Mouse (Mus musculus) testis, adult 2 months (tissue): Measurements from ENCODE around the gene Dnttip2.

Experiments used
- CTCF ChIP-seq: fragments of 200-500 bp; IDR thresholded peaks from 2 replicates; pipeline ENCODE4 v1.5.1; 2012; ENCODE audit warnings: low read depth, mild to moderate bottlenecking, inconsistent platforms, low read length, moderate library complexity; ENCODE audit not compliant: control insufficient read depth, insufficient read depth, insufficient replicate concordance
- POLR2A ChIP-seq: fragments of 200-500 bp; IDR thresholded peaks from 2 replicates; pipeline ENCODE4 v1.6.1; 2012; ENCODE audit warnings: low read depth, mild to moderate bottlenecking, inconsistent platforms, low read length, moderate library complexity; ENCODE audit not compliant: control insufficient read depth

DNA sequence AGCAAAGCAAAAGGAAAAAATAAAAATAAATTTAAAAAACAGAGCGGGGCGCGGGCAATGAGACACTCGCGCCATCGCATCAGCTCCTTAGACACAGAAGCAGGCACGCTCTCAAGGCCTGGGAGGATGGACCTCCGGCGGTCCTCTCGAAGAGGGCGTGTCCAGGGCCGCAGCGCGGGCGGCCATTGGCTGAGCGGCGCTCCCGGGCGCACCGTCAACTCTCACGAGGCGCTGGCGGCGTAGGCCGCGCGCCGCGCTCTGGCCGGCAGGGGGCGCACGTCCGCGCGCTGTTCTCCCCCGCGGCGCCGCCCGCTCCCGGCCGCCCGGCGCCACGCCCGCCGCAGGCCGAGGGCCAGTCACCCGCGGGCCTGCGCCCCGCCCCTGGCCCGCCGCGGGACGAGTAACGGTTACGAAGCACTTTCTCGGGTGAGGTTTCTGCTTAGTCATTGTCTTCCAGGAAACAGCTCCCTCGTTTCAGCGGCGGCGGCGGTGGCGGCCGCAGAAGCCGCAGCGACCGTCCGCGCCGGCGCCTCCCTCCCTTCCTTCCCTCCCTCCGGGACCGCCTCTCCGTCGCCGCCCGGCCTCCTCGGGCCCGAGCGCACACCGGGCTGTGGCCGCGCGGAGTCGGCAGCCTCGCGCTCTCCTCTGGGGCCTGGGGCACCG lies 28.8 kb upstream of the Dnttip2 start, which contains the start of gene Gclm:
- peak; percentile 67; the same call in 1 of the 2 replicates for TF ChIP-seq CTCF
- TF ChIP-seq POLR2A, result peak; percentile 81
